Mouse (Mus musculus): ENCODE data around the gene Maged2. TPM values are rescaled to one million over a fixed set of nuclear protein-coding genes. Genes with fewer than 3 reads are reported as not detected.
"Not testable (repeated sequence)": the region's sequence is repeated elsewhere in the genome, so short reads cannot be mapped to it uniquely, and the experiment has no call there.

Gene Maged2
- total RNA-seq (2021), result 100 to 1,000 TPM in 1 of 2 experiments, 10 to 100 TPM in 1; 89.1 to 126 TPM
- long read RNA-seq, experiment 1, transcript Maged2-204 (13 exons, 2,107 nt), result minor isoform, 46 of 206 reads
- long read RNA-seq, experiment 1, transcript Maged2-203 (13 exons, 2,183 nt), result major isoform, 51 of 206 reads
- long read RNA-seq, experiment 1, partial matches to known transcripts, result 76 of 206 reads
- long read RNA-seq, experiment 1, other reads (novel, unspliced or antisense), result 30 of 206 reads
- long read RNA-seq, experiment 2, transcript Maged2-204 (13 exons, 2,107 nt), result major isoform, 11 of 43 reads
- long read RNA-seq, experiment 2, transcript Maged2-203 (13 exons, 2,183 nt), result minor isoform, 10 of 43 reads
- long read RNA-seq, experiment 2, partial matches to known transcripts, result 12 of 43 reads
- long read RNA-seq, experiment 2, other reads (novel, unspliced or antisense), result 10 of 43 reads

GRCm38 (mm10) chrX:150814139-150814469, at the start of gene Maged2:
Gene Maged2 (minus strand): TSS chrX:150814345.
- no peak for DNase-seq

GRCm38 (mm10) chrX:150848230-150848629, 34.1 kb upstream of the Maged2 start:
- DNase-seq, result no peak

GRCm38 (mm10) chrX:150845480-150846205, 31.5 kb upstream of the Maged2 start:
- DNase-seq, result not testable (repeated sequence)

GRCm38 (mm10) chrX:150843257-150843656, 29.1 kb upstream of the Maged2 start:
- not testable (repeated sequence) for DNase-seq

- DNase-seq, result peak; percentile 70 to 78
These were observed 16.2 kb upstream of the Maged2 start for GRCm38 (mm10) chrX:150830297-150830696.

- DNase-seq, result no peak
These were observed 3.1 kb upstream of the Maged2 start for GRCm38 (mm10) chrX:150817278-150817677.

- DNase-seq, result peak; percentile 64 to 67
These were observed 1.5 kb upstream of the Maged2 start for GRCm38 (mm10) chrX:150815601-150816000.

GRCm38 (mm10) chrX:150813464-150814138, 544 bp downstream of the Maged2 start:
- peak; percentile 49 to 60 for DNase-seq

- DNase-seq, result peak; percentile 88 to 89
These were observed 1.3 kb downstream of the Maged2 start for GRCm38 (mm10) chrX:150812787-150813298.

- not testable (repeated sequence) for DNase-seq
These were observed 13.2 kb downstream of the Maged2 start for GRCm38 (mm10) chrX:150800987-150801386.

GRCm38 (mm10) chrX:150798493-150799177, 15.5 kb downstream of the Maged2 start:
- not testable (repeated sequence) for DNase-seq

Other genes starting within 250 kb of the Maged2 start
- 10 to 100 TPM in 1 of 2 experiments, 1 to 10 TPM in 1; 9.7 to 11.4 TPM for gene Pfkfb1, start 226.1 kb downstream of the Maged2 start, total RNA-seq (2021)
- gene Apex2, start 224.5 kb downstream of the Maged2 start, total RNA-seq (2021), result 10 to 100 TPM; 11.9 to 15.9 TPM
- gene Tro, start 156.8 kb downstream of the Maged2 start, total RNA-seq (2021), result 10 to 100 TPM in 1 of 2 experiments, 1 to 10 TPM in 1; 5.6 to 12.5 TPM
- gene Gnl3l, start 203.0 kb upstream of the Maged2 start, total RNA-seq (2021), result 10 to 100 TPM; 74.1 to 76.4 TPM
- 10 to 100 TPM; 20.3 to 26.7 TPM for gene Fgd1, start 231.8 kb upstream of the Maged2 start, total RNA-seq (2021)

Data from adrenal gland, postnatal 36 days (tissue).